Mouse (Mus musculus) lung, postnatal 14 days (tissue): ENCODE measurements at regions not wholly inside any gene's neighbourhood (a gene's known extent, or its start where the extent isn't known, plus 50 kb on each side); places are given as distances from the start of the nearest gene placed in this dataset.

Experiments used
- DNase-seq: peaks from one replicate; pipeline ENCODE4 v3.0.0; 2021

GRCm38 (mm10) chr3:31389955-31390354 lies 79.8 kb upstream of the Slc7a14 start:
- DNase-seq: no peak

DNA sequence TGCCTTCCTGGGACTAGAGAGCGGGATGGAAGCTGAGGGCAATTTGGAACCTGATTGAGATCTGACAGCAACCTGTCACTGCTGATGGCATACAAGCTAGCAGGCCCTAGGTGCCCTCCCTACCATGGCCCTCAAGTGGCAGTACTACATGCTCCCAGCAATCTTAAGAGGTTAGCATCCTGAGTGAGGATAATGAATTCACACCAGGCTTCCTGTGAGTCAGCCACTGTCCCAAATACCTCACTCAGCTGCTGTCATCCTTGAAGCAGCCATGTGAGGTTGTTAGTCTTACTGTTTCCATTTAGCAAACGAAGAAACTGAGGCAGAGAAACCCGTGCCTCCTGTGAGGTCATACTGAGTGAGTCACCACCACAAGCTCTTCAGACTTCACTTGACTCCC lies 65.5 kb upstream of the Slc7a14 start:
- no peak for DNase-seq

DNA sequence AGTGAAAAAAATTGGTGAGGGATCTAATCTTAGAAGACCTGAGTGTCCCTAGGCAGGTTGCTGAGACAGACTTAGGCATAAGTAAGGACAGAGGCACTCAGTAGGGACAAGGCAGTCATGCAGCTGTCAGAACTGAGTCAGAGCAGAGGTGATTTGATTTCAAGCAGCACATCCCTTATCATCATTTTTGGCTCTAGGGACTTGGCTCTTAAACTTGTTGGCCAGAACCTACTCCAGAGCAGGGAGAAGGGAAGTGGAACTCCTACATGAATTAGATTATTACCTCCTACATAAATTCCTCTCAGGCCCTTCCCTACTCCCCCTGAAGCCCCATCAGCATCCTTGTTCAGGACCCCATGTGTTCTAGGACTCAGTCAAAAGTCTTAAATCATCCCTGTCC lies 63.9 kb upstream of the Slc7a14 start:
- no peak for DNase-seq

DNA sequence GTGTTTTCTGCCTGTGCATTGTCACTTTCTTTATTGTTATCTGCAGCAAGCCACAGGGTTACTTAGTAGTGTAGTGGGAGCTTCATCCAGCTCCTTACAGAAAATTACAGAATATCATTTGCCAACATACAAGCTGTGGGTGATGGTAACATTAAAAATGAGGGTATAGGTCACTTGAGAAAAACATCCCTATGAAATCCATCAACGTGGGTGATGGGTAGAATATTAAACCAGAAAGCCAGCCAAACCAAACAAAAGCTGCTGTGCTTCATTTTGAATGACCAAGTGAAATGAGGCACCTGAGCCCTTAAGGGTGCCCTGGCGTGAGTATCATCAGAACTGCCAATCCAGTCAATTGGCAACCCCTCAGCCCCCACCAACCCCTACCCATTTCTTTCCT lies 58.1 kb upstream of the Slc7a14 start:
- DNase-seq: no peak
